Mouse (Mus musculus): ENCODE data around the gene Ndufa5. TPM values are rescaled to one million over a fixed set of nuclear protein-coding genes. Genes with fewer than 3 reads are reported as not detected.

Ndufa5 gene
- total RNA-seq, 2 experiments from 2014 or later: 311 to 320 TPM

- DNase-seq (ENCODE audit: low spot score in 2 of 2): no peak
Observed at GRCm38 (mm10) chr6:24528064-24528243, 141 bp upstream of the Ndufa5 start, which contains the start of gene Asb15. Gene Asb15 (plus strand): TSS chr6:24528144.

- DNase-seq (ENCODE audit: low spot score in 2 of 2): no peak
Observed at GRCm38 (mm10) chr6:24525705-24526104, 2.1 kb downstream of the Ndufa5 start.

DNA sequence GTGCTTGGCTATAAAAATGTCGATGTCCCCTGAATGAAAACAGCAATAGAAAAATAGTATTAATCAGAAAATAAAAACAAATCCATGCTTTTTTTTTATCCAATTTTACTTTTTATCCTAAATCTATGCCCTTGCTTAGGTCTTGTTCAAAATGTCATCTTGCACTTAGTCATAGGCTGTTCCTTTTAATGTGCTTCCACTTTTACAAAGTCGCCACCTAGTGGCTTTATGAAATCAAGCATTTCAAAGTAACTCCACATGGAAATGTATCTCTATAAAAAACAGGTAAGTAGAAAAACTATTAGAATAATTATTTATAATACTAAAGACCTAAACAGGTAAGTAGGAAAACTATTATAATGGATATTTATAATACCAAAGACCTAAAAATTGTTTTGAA is 11.6 kb downstream of the Ndufa5 start:
- no peak for DNase-seq (ENCODE audit: low spot score in 2 of 2)

- peak; percentile 72 to 80 for DNase-seq (ENCODE audit: low spot score in 2 of 2)
Observed at GRCm38 (mm10) chr6:24514552-24515284, 13.1 kb downstream of the Ndufa5 start, which contains the start of gene Iqub. Gene Iqub (minus strand): TSS chr6:24515067.

DNA sequence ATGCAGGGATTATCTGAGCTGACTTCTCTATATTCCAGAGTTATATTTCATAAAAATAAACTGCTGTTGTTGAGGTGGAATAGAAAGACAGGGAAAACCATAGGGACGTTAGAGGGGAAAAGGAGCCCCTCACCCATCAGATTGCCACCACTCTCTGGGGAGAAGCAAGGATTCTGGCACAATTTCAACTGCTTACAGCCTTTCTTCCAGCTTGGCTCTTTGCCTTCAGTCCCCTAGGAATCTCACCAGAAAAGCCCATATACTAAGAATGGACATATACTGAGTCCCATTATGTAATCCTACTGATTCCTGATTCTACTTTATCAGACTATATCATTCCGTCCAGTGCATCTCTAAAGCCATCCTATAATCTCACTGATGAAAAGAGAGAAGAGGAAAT is 23.7 kb downstream of the Ndufa5 start:
- no peak for DNase-seq (ENCODE audit: low spot score in 2 of 2)

- no peak for DNase-seq (ENCODE audit: low spot score in 2 of 2)
Observed at GRCm38 (mm10) chr6:24490341-24490740, 37.5 kb downstream of the Ndufa5 start.

GRCm38 (mm10) chr6:24486530-24486929 is 41.3 kb downstream of the Ndufa5 start:
- DNase-seq (ENCODE audit: low spot score in 2 of 2): no peak

DNA sequence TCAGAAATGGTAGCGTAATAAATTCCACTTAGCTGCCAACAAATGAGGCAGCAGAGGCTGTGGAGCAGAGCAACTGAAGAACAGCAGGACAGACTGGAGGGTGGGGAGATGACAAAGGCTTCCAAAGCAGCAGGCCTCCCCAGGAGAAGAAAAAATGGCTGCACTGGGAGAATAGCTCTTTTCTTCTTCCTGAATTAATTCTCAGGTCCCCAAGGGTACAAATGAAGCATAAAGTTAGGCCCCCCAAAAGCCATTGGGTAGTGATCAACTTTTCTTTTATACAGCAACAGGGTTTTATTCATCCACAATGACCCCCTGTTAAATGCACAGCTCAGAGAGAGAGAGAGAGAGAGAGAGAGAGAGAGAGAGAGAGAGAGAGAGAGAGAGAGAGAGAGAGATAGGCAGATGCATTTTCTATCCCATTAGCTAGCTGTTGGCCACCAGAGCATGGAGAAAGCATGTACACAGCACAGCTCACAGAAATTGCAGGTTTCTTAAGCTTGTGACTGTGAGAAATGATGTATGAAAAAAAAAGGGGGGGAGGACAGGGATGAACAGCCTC is 57.2 kb downstream of the Ndufa5 start:
- peak in 1 of 2 experiments; percentile 17 for DNase-seq (ENCODE audit: low spot score in 2 of 2)

DNA sequence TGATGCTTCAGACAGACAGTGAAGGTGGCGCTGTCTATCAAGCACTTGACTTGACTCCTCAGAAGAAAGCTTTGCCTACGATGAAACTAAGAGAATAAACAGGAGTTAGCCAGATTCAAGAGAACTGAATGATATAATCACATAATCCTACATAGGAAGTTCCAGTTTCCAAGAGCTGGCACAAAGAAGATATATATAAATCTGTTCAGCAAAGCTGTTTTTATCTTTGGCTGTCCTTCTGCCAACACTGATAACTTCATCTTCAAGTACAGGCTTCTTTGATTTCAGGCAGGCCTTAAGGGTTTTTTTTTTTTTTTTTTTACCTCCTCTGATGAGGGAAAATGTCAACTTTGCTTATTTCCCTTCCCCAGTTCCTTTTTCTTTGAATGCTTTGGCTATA is 57.7 kb downstream of the Ndufa5 start:
- DNase-seq (ENCODE audit: low spot score in 2 of 2): no peak

Other genes with a start within 250 kb of the Ndufa5 start
- 1 to 10 TPM; 1.1 to 1.3 TPM for gene Iqub, start 12.9 kb downstream of the Ndufa5 start, total RNA-seq (2021)
- gene Asb15, start 131 bp upstream of the Ndufa5 start, total RNA-seq (2021): not detected
- not detected for gene Lmod2, start 69.7 kb upstream of the Ndufa5 start, total RNA-seq (2021)
- 10 to 100 TPM; 69.3 to 81.8 TPM for gene Wasl, start 137.0 kb upstream of the Ndufa5 start, total RNA-seq (2021)
- not detected for gene Hyal6, start 205.2 kb upstream of the Ndufa5 start, total RNA-seq (2021)
- not detected for gene Hyal4, start 220.3 kb upstream of the Ndufa5 start, total RNA-seq (2021)